Mouse (Mus musculus): Measurements from ENCODE around the gene Sept4. TPM values are rescaled to one million over a fixed set of nuclear protein-coding genes. Genes with fewer than 3 reads are reported as not detected.
A peak's percentile ranks its signal among the peaks of the same experiment; 100 is the strongest.

The Sept4 gene
- polyA plus RNA-seq, 3 experiments from 2014 or later: 0.28 to 1.9 (median 1.8) TPM

DNA sequence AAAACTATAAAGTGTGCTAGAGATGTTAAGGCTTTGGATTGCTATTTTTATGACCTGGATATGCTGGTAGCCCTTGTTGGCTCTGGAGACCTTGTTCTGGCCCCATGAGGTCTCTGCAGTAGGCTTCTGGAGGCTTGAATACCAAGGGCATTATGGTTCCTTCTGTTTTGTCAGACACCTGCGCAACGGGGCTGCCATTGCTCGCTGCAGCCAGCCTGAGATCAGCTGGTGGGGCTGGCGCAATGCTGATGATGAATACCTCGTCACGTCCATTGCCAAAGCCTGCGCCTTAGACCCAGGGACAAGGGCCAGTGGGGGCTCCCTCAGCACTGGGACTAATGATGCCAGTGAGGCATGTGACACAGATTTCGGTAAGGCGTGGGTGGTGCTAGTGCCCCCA lies 33.5 kb downstream of the Sept4 start:
- no peak for ATAC-seq

GRCm38 (mm10) chr11:87603571-87603970 lies 34.9 kb downstream of the Sept4 start:
- no peak for ATAC-seq

- no peak for ATAC-seq
Measured at GRCm38 (mm10) chr11:87609264-87609663, 40.6 kb downstream of the Sept4 start.

- ATAC-seq: no peak
Measured at GRCm38 (mm10) chr11:87611547-87611946, 42.8 kb downstream of the Sept4 start.

- no peak for ATAC-seq
Measured at GRCm38 (mm10) chr11:87613972-87614371, 45.3 kb downstream of the Sept4 start.

DNA sequence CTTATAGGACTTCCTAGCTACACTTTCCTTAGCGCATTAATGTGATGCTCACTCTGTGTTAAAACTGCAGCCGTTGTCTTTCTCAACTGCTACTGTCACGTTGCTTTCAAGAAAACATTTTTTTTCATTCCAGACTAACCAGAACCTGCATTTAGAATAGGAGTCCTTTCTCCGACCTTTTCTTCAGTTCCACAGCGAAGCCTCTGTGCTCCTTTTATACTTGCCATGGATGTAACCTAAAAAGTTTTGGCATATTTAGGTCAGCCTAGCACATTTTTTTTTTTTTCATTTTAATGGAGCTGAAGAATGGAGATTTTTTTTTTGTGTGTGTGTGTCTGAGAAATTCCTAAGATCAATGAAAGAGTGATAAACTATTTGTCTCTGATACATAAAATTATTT lies 46.8 kb downstream of the Sept4 start:
- ATAC-seq: no peak

DNA sequence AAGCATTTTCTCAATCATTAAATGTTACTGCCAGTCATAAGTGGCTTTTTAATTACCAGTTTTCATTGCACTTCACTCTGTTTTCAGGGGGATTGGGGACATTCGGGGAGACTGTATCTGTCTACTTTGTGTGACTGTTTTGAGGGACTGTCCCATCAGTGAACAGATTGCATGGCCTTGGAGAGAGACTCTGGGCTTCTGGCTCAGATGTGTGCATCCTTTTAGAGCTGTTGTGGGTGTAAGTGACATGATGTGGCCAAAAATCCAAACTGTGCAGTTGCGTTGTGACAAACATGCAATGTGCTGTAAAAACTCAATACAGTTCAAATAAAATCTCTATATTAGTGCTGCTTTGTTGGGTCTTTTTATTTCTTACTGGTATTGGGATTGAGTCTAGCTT lies 47.2 kb downstream of the Sept4 start:
- ATAC-seq: no peak

DNA sequence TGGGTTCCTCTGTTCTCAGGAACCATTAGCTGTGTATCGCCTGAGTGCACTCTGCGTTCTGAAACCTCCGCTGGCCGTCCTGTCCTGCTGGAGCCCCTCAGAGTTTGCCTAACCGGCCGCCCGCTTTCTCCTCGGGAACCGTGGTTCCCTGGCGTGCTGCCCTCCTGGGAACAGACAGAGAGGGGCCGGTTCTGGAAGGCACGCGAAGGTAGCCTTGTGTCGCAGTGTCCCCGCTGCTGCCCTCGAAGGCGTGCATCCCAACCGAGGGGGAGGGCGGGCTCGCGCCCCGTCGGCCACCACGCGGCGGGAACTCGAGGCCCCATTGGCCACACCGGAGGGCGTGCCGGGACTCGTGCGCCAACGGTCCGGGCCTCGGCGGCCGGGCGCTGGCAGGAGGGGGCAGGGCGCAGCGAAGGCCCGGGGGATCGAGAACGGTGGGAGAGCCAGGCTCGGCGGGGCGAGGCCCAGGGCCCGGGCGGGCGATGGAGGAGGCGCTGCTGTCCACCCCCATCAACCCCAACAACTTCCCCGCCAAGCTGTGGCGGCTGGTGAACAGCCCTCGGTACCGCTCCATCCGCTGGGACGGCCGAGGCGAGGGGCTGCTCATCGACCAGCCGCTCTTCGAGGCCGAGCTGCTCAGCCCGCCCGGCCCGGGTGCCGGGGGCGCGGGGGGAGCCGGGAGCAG lies 48.2 kb downstream of the Sept4 start, which contains the start of gene Hsf5:
Hsf5 (plus strand) TSS at position 375 of the 685 bp plus-strand sequence.
- ATAC-seq: no peak

GRCm38 (mm10) chr11:87617606-87618005 lies 48.9 kb downstream of the Sept4 start:
- no peak for ATAC-seq

- ATAC-seq: no peak
Measured at GRCm38 (mm10) chr11:87623160-87623559, 54.5 kb downstream of the Sept4 start.

DNA sequence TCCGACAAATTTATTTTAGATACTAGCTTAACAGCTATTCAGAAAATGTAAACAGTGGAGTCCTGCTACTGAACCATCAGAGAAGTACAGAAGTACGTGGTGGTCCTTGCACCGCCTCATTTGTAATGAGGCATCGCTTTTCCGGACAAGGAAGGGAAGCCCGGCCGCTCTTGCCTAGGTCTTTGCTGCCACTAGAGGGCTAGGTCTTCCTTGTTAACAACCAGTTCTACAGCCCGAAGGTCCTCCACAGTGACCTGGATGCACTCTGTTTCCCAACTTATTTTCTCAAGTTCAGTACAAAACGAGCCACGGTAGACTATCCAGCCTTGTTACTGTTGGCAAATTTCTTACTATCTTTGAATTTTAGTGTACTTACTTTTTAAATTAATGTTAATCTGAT lies 61.2 kb downstream of the Sept4 start:
- ATAC-seq: peak; percentile 50

GRCm38 (mm10) chr11:87638793-87639192 lies 70.1 kb downstream of the Sept4 start:
- no peak for ATAC-seq

DNA sequence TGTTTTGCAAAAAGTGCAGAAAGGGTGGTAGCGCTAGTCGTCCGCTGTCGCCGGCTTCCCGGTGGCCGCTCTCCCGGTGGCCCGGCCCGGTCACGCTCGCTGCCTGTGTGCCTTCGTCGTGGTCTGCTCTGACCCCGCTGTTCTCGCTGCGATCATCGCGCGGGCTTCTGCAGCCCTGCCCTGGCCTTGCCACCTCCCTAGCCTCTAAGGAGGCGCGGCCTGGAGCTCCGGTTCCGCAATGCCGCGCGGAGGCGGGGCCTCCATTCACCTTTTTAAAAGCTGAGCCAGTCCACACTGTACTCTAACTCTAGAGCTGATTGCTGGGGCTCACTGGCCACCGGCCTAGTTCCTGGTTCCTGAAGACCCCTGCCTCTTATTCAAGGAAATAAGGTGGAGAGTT lies 70.5 kb downstream of the Sept4 start:
- peak; percentile 61 for ATAC-seq

Other genes starting within 250 kb of the Sept4 start
- gene Ppm1e, start 209.9 kb upstream of the Sept4 start, polyA plus RNA-seq (2017; shearing (Covaris generic)): 1 to 10 TPM in 1 of 3 experiments, under 1 TPM in 2; 0.55 to 1.2 (median 0.78) TPM
- 1 to 10 TPM; 1.6 to 5.3 (median 2.1) TPM for gene Rad51c, start 163.9 kb upstream of the Sept4 start, polyA plus RNA-seq (2017; shearing (Covaris generic))
- under 1 TPM in 2 of 3 experiments, not detected in 1; 0.34 to 0.60 TPM for gene Tex14, start 163.8 kb upstream of the Sept4 start, polyA plus RNA-seq (2017; shearing (Covaris generic))
- gene Gm11492, start 2.2 kb upstream of the Sept4 start, polyA plus RNA-seq (2017; shearing (Covaris generic)): not detected
- 10 to 100 TPM in 2 of 3 experiments, 1 to 10 TPM in 1; 8.4 to 10.3 (median 10.3) TPM for gene Mtmr4, start 23.3 kb downstream of the Sept4 start, polyA plus RNA-seq (2017; shearing (Covaris generic))
- under 1 TPM; 0.21 to 0.34 (median 0.23) TPM for gene Hsf5, start 48.3 kb downstream of the Sept4 start, polyA plus RNA-seq (2017; shearing (Covaris generic))
- 10 to 100 TPM; 35.2 to 53.0 (median 47.2) TPM for gene Rnf43, start 93.8 kb downstream of the Sept4 start, polyA plus RNA-seq (2017; shearing (Covaris generic))
- 100 to 1,000 TPM; 357 to 377 (median 371) TPM for gene Supt4a, start 168.6 kb downstream of the Sept4 start, polyA plus RNA-seq (2017; shearing (Covaris generic))
- gene Tspoap1, start 191.6 kb downstream of the Sept4 start, polyA plus RNA-seq (2017; shearing (Covaris generic)): 1 to 10 TPM; 1.7 to 3.8 (median 3.4) TPM
- not detected for gene Mpo, start 224.7 kb downstream of the Sept4 start, polyA plus RNA-seq (2017; shearing (Covaris generic))

Measured in inflammation-experienced regulatory T-cells, adult 6 months (primary cell).